Mouse (Mus musculus) myocyte (in vitro differentiated cells): Measurements from ENCODE around the gene Tsga13.

ENCODE experiments used
- CEBPB ChIP-seq: IDR thresholded peaks from 2 replicates; pipeline ENCODE4 v1.6.1; 2011; ENCODE audit warnings: mild to moderate bottlenecking, moderate library complexity; ENCODE audit not compliant: poor library complexity, insufficient read depth, severe bottlenecking
- E2F4 ChIP-seq: IDR thresholded peaks from one replicate; pipeline ENCODE4 v1.6.1; 2011; ENCODE audit warnings: mild to moderate bottlenecking, control low read depth, moderate library complexity; ENCODE audit not compliant: insufficient read depth
- MAX ChIP-seq: IDR thresholded peaks from one replicate; pipeline ENCODE4 v1.6.1; 2011; ENCODE audit warnings: low read depth, mild to moderate bottlenecking, control low read depth
- MYOG ChIP-seq, 3 experiments: IDR thresholded peaks; one replicate each; pipeline ENCODE4 v1.6.1; 2011; ENCODE audit warnings: control low read depth in 2 of 3, low read depth in 2 of 3, mild to moderate bottlenecking in 2 of 3; ENCODE audit not compliant: insufficient read length in 2 of 3, control insufficient read depth in 1 of 3, insufficient read depth in 1 of 3
- POLR2A ChIP-seq: IDR thresholded peaks from one replicate; pipeline ENCODE4 v1.6.1; 2011; ENCODE audit warnings: low read depth, mild to moderate bottlenecking, control low read depth, moderate library complexity; ENCODE audit not compliant: insufficient read length
- POLR2AphosphoS2 ChIP-seq: IDR thresholded peaks from one replicate; pipeline ENCODE4 v1.6.1; 2011; ENCODE audit warnings: low read depth, control low read depth; ENCODE audit not compliant: insufficient read length
- TCF12 ChIP-seq: IDR thresholded peaks from one replicate; pipeline ENCODE4 v1.6.1; 2011; ENCODE audit warnings: mild to moderate bottlenecking, control low read depth; ENCODE audit not compliant: poor library complexity, insufficient read depth, severe bottlenecking
- TCF3 ChIP-seq: IDR thresholded peaks from one replicate; pipeline ENCODE4 v1.6.1; 2011; ENCODE audit warnings: low read depth, control low read depth; ENCODE audit not compliant: insufficient read length
- USF1 ChIP-seq: IDR thresholded peaks from one replicate; pipeline ENCODE4 v1.6.1; 2011; ENCODE audit warnings: low read depth, mild to moderate bottlenecking, control low read depth, moderate library complexity

- no peak for TF ChIP-seq USF1
- TF ChIP-seq POLR2A, result no peak
- no peak for TF ChIP-seq TCF12
- no peak for TF ChIP-seq MYOG (IDR thresholded peaks at IDR 0.05; ENCODE audit: control insufficient read depth in 1 of 3, insufficient read depth in 1 of 3, insufficient read length in 2 of 3, low read depth in 2 of 3)
- TF ChIP-seq MAX, result no peak
- TF ChIP-seq E2F4, result no peak
- no peak for TF ChIP-seq POLR2AphosphoS2
- no peak for TF ChIP-seq CEBPB
- TF ChIP-seq TCF3, result no peak
Observed at GRCm38 (mm10) chr6:30957784-30958735, 42.7 kb upstream of the Tsga13 start.
